Mouse (Mus musculus) telencephalon, adult 2 months (tissue): ENCODE measurements around the gene Lgals3.

Experiments
- DNase-seq: peaks from one replicate; pipeline ENCODE4 v3.0.0-alpha.2; 2011; ENCODE audit warnings: low read depth, low spot score

Gene Lgals3

DNA sequence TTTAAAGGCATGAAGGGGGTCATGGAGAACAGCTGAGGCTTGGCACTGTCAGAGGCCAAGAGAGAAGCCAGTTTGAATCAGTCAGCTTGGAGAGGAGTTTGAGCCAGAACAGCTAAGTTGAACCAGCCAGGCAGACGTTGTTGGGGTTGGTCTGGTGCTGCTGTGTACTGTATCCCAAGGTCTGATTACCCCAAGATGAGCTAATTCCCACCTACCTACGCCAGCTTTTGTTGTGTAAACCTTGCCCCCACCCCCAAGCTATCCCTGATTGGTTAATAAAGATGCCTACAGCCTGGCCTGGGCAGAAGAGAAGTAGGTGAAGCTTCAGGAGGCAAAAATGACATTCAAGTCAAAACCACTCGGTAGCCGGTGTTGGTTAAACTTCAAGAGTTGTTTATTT, 54.9 kb downstream of the Lgals3 start:
- DNase-seq: no peak

DNA sequence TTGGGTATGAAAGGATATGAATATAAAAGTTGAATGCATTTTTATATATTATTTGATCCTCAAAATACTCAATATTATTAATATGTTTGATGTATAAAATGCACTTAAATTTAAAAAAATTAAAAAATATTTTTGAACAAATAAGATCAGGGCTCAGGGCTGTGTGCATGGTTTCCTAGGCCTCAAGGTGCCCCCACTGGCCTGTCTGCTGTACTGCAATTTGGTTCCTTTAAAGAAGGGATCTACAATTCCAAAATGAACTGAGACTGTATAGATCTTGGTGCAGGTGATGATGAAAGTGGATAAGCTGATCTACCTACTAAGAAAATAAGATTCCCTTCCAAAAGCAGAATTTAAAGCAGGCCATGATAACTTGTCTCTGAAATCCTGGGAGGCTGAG, 65.4 kb downstream of the Lgals3 start:
- no peak for DNase-seq
